Mouse (Mus musculus) spleen, postnatal 4 days (tissue): ENCODE data around the gene Olfr1453.
"Not testable (repeated sequence)": the region's sequence is repeated elsewhere in the genome, so short reads cannot be mapped to it uniquely, and the experiment has no call there.

Experiments
- DNase-seq, 2 experiments: peaks; one replicate each; pipeline ENCODE4 v3.0.0; 2022; ENCODE audit warnings: low spot score in 2 of 2

Olfr1453 gene

GRCm38 (mm10) chr19:13028227-13028626, at the start of gene Olfr1453:
Gene Olfr1453, minus strand, starts transcription at chr19:13028327.
- DNase-seq: no peak

GRCm38 (mm10) chr19:13060310-13060709, 32.2 kb upstream of the Olfr1453 start, which contains the start of gene Olfr1454:
Gene Olfr1454, plus strand, starts transcription at chr19:13060610.
- no peak for DNase-seq

- no peak for DNase-seq
Measured at GRCm38 (mm10) chr19:12994714-12995113, 33.4 kb downstream of the Olfr1453 start, which contains the start of gene Olfr1451. Gene Olfr1451, plus strand, starts transcription at chr19:12995014.

GRCm38 (mm10) chr19:12992316-12992715, 35.8 kb downstream of the Olfr1453 start:
- DNase-seq: not testable (repeated sequence)
